Mouse (Mus musculus) CD4-positive naive resting alpha-beta T cell, adult 57 days (primary cell): ENCODE data around the gene Slc15a4. TPM values are rescaled to one million over a fixed set of nuclear protein-coding genes. Genes with fewer than 3 reads are reported as not detected.

Source experiments
- total RNA-seq: library from RNA; stranded (reverse); gene quantifications from one replicate; pipeline ENCODE4 v1.2.4, GENCODE M21; 2023

The Slc15a4 gene
- total RNA-seq = 51.6 TPM

DNA sequence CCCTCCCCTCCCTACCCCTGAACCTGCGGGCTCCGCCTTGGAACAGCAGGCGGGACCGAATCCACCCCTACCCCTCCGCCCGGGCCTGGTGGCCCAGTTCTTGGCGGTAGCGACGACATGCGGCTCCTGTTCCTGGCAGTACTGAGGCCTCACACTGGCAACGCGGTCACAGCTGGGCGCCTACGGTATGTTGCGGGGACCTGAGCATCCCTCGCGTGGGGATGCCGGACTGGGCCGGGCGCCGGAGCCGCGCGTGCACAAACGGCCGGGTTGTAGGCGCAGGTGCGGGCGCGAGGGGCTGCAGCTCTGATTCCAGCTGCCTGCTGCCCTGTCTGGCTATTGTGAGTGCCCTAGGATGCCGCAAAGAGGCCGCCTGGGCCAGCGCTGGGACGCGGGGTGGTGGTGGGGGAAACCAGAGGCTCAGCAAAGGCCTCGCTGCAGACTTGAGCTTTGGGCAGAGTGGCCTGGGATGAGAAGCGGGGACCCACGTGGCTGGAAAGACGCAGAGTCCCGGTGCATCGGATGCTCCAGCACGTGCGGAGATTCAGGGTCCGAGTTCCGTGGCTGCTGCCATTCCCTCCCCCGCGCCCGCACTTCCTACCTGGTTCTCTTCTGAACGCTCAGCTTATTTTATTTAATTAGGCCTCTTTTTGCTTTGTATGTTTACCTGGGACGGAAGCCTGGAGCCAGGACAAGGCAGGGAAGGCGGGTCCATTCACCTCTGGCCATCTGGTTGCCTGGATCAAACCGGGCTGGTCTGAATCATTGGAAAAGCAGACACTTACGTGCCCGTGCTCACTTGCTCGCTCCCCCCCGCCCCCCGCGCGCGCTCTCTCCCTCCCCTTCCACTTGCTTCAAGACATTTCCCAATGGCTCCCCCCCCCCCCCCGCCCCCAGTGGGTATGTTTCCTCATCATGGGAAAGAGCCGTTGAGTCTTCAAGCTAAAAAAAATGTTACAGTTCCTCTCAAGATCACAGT, at the start of gene Slc15a4, which contains the start of gene Glt1d1:
Gene Slc15a4, minus strand, starts transcription at position 731 of the 979 bp plus-strand sequence.
Gene Glt1d1, plus strand, starts transcription at position 96 of the 979 bp plus-strand sequence.

Other genes starting within 250 kb of the Slc15a4 start
- not detected for gene Glt1d1, start 635 bp downstream of the Slc15a4 start, total RNA-seq